Comparison of ENCODE assay signal across 19 mouse cellular contexts in the genomic region with DNA sequence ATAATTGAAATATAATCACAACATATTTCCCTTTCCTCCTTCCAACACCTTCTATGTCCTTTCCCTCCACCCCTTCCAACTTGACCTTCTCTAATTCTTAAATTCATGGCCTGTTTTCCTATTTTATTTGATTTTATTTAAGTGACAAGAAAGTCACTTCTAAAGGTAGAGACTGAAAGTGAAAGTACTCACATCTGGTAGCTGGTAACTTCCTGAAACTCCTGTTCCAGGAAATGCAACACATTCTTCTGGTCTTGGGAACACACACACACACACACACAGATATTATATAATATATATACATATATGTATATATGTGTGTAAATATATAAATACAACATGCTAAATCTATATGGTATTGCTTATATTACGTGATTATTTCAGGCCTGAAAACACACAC.
"Had no signal": no experiment of that assay in that cellular context is flagged by ENCODE, and none has a peak within 500 bp of the region (broad histone marks: within the 10 kb centered on the region; RNA-seq: fewer than 3 reads in every experiment).

No protein-coding gene starts in this region.

- H3K27ac ChIP-seq: midbrain, embryonic 10.5 days; midbrain, embryonic 12.5 days; neural tube, embryonic 13.5 days; neural tube, embryonic 15.5 days; stomach, embryonic 15.5 days; stomach, postnatal 0 days had no signal

- H3K9ac ChIP-seq: lung, embryonic 14.5 days; midbrain, embryonic 12.5 days; neural tube, embryonic 13.5 days; neural tube, embryonic 15.5 days; stomach, embryonic 15.5 days had no signal

- H3K4me2 ChIP-seq: lung, embryonic 14.5 days; midbrain, embryonic 12.5 days; neural tube, embryonic 13.5 days; neural tube, embryonic 15.5 days; stomach, embryonic 15.5 days had no signal

- H3K4me1 ChIP-seq: midbrain, embryonic 10.5 days; midbrain, embryonic 12.5 days; neural tube, embryonic 13.5 days; neural tube, embryonic 15.5 days; stomach, embryonic 15.5 days had no signal

- H3K4me3 ChIP-seq: midbrain, embryonic 10.5 days; midbrain, embryonic 12.5 days; myocyte; neural tube, embryonic 13.5 days; neural tube, embryonic 15.5 days; stomach, embryonic 15.5 days had no signal

- H3K9me3 ChIP-seq: midbrain, embryonic 10.5 days; midbrain, embryonic 12.5 days; neural tube, embryonic 13.5 days; neural tube, embryonic 15.5 days; stomach, embryonic 15.5 days had no signal

- ATAC-seq: midbrain, embryonic 16.5 days had no signal

- DNase-seq: lung, adult 18-20 months; lung, embryonic 14.5 days; lung, postnatal 10 days; lung, postnatal 4 days; midbrain, embryonic 14.5 days; right cerebral cortex, postnatal 14 days; right cerebral cortex, postnatal 4 days; spleen, adult 18-20 months; thymus, adult 2 months; thymus, postnatal 25 days; thymus, postnatal 4 days had no signal

- H3K36me3 ChIP-seq: midbrain, embryonic 10.5 days; midbrain, embryonic 12.5 days; neural tube, embryonic 13.5 days; neural tube, embryonic 15.5 days; stomach, embryonic 15.5 days had no signal

- H3K27me3 ChIP-seq: midbrain, embryonic 12.5 days; neural tube, embryonic 13.5 days; neural tube, embryonic 15.5 days; stomach, embryonic 15.5 days had no signal
